Mouse (Mus musculus) spleen, adult 2 months (tissue): ENCODE data around the gene Igf2r. TPM values are rescaled to one million over a fixed set of nuclear protein-coding genes. Genes with fewer than 3 reads are reported as not detected.

Source experiments
- DNase-seq, 2 experiments: peaks; one replicate each; pipeline versions ENCODE4 v3.0.0 to v3.0.0-alpha.2; 2012 to 2021; ENCODE audit warnings: low spot score in 2 of 2, low read depth in 1 of 2
- H3K27ac ChIP-seq: fragments of 200-500 bp; 2 replicates; pipeline ENCODE4 v1.5.1; 2012; ENCODE audit warnings: low read length, inconsistent platforms; ENCODE audit not compliant: insufficient read depth
- H3K27me3 ChIP-seq: fragments of 200-500 bp; 2 replicates; pipeline ENCODE4 v1.6.1; 2012; ENCODE audit warnings: mild to moderate bottlenecking, moderate library complexity, low read length, inconsistent platforms; ENCODE audit not compliant: control insufficient read depth, insufficient read depth
- H3K36me3 ChIP-seq: fragments of 200-500 bp; 2 replicates; pipeline ENCODE4 v1.6.1; 2012; ENCODE audit warnings: mild to moderate bottlenecking, low read length, inconsistent platforms; ENCODE audit not compliant: control insufficient read depth, insufficient read depth
- H3K4me1 ChIP-seq: fragments of 200-500 bp; 2 replicates; pipeline ENCODE4 v1.6.1; 2011; ENCODE audit warnings: inconsistent platforms; ENCODE audit not compliant: control insufficient read depth, insufficient read depth, insufficient read length
- H3K4me3 ChIP-seq: fragments of 200-500 bp; 2 replicates; pipeline ENCODE4 v1.5.1; 2011; ENCODE audit warnings: mild to moderate bottlenecking, inconsistent platforms; ENCODE audit not compliant: insufficient read depth, insufficient read length; ENCODE audit errors: extremely low read depth
- CTCF ChIP-seq: fragments of 200-500 bp; IDR thresholded peaks from 2 replicates; pipeline ENCODE4 v1.5.1; 2011; ENCODE audit warnings: mild to moderate bottlenecking, inconsistent platforms; ENCODE audit not compliant: insufficient read depth, insufficient read length, insufficient replicate concordance; ENCODE audit errors: extremely low read depth
- POLR2A ChIP-seq: fragments of 200-500 bp; IDR thresholded peaks from 2 replicates; pipeline ENCODE4 v1.6.1; 2011; ENCODE audit warnings: low read depth, low read length, inconsistent platforms
- WGBS: fragments of 180-500 bp; shearing (Covaris S2); methylation state at CpG from one replicate; pipeline ENCODE4 v1.1.7; 2018; 5-methylcytosine and 5-hydroxymethylcytosine counted together
- polyA plus RNA-seq: library from polyadenylated mRNA; depleted of rRNA; stranded (reverse); fragments of >200 nt; gene quantifications from 2 replicates; pipeline ENCODE4 v1.2.3, GENCODE M21; 2012

Igf2r gene
- polyA plus RNA-seq, 1 experiment: 7.2 TPM

DNA sequence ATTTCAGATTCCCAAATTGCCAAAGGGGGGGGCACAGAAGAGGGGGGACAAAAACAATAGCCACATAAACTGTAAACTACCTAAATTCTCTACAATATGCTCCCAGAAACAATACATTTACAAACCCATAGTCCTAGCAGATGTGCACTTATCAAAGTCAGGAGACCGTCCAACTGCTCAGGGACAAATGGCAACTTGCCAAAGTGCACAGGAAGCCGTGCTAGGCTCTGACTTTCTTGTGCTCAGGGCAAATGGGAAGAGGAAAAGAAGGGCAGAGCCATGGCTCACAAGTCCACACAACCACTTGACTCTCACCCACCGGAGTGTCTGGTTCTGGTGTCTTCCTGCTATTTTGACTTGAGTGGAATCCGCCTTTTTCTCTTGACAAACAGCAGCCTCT is 43.6 kb downstream of the Igf2r start:
- H3K27ac ChIP-seq: no peak overlapping the region
- WGBS: 31% methylated on average over 4 of the region's 4 CpGs
- no peak for DNase-seq

DNA sequence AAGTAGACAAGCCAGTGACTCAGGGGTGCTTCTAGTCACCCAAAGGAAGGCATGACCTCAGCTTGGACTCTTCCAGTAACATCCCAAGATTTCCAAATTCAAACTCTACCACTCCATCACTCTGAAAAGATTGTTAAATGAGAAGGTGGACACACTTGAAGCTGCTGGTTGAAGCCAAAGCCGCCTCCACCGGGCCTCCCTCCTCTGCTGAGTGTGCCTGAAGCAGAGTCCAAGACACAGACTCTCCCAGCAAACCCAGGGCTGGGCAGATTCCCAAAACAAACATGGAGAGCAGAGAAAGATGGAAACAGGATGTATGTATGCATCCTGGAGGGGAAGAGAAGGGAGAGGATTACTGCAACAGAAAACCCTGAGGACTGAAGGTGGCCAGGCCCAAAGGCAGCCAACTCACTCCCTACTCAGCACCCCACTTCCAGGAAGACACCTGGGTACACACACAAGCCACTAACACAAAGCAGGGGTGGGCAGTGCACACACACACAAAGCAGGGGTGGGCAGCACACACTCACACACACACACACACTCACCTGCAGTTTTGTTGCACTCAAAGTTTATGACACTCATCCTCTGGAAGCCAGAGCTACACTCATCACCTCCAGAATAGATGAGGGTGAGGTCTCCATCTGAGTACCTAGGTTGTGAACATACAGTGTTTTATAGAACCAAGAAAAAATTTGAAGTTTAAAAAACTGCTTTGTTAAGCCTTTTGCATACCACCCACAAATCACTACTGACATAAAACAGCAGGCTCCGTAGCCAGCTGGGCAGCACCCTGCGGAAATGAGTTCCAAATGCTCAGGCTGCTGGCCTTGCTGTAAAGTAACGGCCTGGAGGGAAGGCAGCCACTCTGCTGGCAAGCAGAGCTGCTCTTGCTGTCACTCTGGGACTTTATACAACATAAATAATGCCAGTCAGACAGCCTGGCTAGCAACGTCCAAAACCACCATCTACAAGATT is 44.4 kb downstream of the Igf2r start:
- WGBS: 56% methylated on average over 6 of the region's 6 CpGs
- H3K27ac ChIP-seq: 0 out of 2 replicates have a peak overlapping the region, but pooled peaks have one; percentile 3
- H3K4me1 ChIP-seq: no peaks in the 10 kb centered on the region
- H3K27me3 ChIP-seq: no peaks in the 10 kb centered on the region
- DNase-seq: no peak
- H3K36me3 ChIP-seq: no peaks in the 10 kb centered on the region
- no peak overlapping the region for H3K4me3 ChIP-seq
- TF ChIP-seq CTCF (no peak), POLR2A (no peak)

More for the DNA sequence above, 43.6 kb downstream of the Igf2r start:
- Histone ChIP-seq H3K4me3 (no peak overlapping the region), H3K27me3 (no peaks in the 10 kb centered on the region), H3K36me3 (no peaks in the 10 kb centered on the region), H3K4me1 (no peaks in the 10 kb centered on the region)
- TF ChIP-seq CTCF: no peak
- TF ChIP-seq POLR2A: no peak

DNA sequence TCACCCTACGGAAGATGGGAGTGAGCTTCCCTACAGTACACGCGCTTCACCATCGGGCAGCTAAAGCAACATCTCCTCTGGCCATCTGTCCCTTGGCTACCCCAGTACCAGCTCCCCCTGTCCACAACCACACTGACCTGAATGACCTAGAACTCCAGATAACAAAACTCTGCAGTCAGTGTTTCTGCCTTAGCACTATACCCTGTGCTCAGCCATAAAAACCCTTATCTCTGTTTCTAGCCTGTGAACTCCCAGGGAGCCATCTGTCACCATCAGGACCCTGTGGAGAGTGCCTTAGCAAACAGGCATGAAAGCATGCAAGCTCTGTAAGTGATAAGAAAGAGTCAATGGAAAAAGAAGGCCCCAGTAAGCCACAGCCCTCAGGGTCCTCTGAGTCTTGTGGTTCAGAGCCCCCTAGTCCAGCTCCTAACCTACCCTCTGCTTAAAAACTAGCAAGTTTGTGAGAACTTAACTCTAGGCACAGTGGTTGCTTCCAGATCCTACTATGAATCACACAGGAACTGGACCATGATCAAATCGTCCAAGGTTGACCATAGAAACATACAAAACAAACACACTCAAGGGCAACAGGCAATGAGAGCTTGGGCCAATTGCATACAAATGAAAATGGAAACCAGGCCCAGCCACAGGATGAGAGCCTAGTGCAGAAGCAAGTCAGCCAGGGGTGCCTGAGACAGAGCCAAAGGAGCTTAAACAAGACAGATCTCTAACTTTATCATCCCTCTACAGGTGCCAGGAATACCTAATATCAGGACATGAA is 45.3 kb downstream of the Igf2r start:
- Histone ChIP-seq H3K27me3 (no peaks in the 10 kb centered on the region), H3K4me1 (no peaks in the 10 kb centered on the region), H3K27ac (no peak overlapping the region), H3K4me3 (no peak overlapping the region), H3K36me3 (no peaks in the 10 kb centered on the region)
- no peak for TF ChIP-seq CTCF
- TF ChIP-seq POLR2A: no peak
- 84% methylated on average over 5 of the region's 5 CpGs for WGBS
- DNase-seq: no peak

DNA sequence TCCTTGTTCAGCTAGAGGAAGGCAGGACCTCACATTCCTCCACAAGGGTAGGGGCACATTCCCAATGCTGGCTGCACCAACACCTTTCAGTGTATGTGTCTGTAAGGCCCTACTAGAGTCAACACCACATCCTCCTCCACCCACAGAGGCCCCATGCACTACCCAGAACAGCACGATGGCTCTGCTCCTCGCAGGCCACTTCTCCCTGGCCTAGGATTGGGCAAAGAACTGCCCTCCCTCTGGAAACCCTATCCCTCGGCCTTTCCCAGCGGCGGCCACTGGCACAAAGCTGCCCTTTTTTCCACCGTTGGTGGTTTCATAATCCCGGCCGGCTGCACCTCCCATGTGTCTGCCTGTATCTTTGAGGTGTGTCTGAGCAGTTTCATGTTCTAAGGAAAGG is 46.8 kb downstream of the Igf2r start:
- Histone ChIP-seq H3K4me3 (no peak overlapping the region), H3K36me3 (no peaks in the 10 kb centered on the region), H3K27ac (no peak overlapping the region), H3K27me3 (no peaks in the 10 kb centered on the region), H3K4me1 (no peaks in the 10 kb centered on the region)
- no peak for DNase-seq
- no peak for TF ChIP-seq POLR2A
- no peak for TF ChIP-seq CTCF
- 32% methylated on average over 8 of the region's 8 CpGs for WGBS

DNA sequence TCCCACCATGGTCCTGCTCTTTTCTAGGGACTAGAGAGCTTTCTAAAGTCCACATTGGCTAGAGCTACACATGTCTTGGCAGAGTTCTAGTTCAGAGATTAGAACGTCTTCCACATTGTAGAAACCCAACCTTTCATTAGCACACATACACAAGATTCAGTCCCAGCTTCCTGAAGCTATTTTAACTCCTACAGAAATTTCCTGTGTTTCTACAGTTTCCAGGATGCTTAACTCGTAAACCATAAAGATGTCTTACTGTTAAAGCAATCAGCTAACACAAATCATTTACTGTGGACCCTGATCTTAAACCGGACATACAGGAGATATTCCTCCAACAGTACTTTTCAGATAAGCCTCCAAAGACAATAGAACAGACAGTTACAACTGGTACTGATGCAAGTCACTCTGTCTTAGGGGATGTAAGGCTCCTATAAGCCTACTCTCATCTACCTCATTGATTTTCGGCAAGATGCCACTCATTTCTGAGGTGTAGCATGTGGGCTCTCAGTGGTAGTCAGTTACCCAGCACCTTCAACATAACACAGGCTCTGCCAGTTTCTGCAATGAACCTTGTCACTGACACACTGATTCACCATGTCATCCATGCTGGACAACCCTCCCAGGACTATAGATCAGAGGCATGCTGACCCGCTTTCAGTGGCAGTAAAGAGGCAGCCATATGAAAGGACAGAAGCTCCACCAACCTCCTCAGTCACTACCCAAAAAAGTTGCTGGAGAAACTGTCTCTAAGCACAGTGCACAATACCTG is 48.2 kb downstream of the Igf2r start:
- H3K27me3 ChIP-seq: no peaks in the 10 kb centered on the region
- H3K4me3 ChIP-seq: no peak overlapping the region
- TF ChIP-seq POLR2A (no peak), CTCF (no peak)
- H3K36me3 ChIP-seq: no peaks in the 10 kb centered on the region
- 88% methylated on average over 5 of the region's 5 CpGs for WGBS
- no peaks in the 10 kb centered on the region for H3K4me1 ChIP-seq
- DNase-seq: no peak
- H3K27ac ChIP-seq: no peak overlapping the region

DNA sequence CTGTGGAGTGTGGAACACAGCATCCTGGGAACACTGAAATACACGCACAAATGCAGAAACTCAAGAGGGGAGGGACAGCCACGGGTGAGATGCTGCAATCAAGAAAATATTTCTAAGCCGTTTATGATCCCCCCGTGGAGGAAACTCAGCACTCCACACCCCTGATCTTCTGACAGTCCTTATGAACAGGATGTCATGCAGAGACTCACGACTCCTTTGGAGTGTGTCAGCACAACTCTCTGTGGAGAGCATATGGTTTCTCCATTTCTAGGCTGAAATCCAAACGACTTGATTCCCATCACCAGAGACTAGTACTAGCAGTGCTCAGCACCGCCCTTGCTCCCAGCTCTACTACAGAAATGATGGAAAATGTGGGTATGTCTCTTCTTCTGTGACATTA is 51.2 kb downstream of the Igf2r start:
- Histone ChIP-seq H3K27me3 (no peaks in the 10 kb centered on the region), H3K36me3 (no peaks in the 10 kb centered on the region), H3K4me3 (no peak overlapping the region), H3K27ac (no peak overlapping the region), H3K4me1 (no peaks in the 10 kb centered on the region)
- TF ChIP-seq CTCF: no peak
- no peak for TF ChIP-seq POLR2A
- no peak for DNase-seq
- 78% methylated on average over 7 of the region's 7 CpGs for WGBS
